Comparison of ENCODE assay signal across 8 mouse cellular contexts in the genomic region with DNA sequence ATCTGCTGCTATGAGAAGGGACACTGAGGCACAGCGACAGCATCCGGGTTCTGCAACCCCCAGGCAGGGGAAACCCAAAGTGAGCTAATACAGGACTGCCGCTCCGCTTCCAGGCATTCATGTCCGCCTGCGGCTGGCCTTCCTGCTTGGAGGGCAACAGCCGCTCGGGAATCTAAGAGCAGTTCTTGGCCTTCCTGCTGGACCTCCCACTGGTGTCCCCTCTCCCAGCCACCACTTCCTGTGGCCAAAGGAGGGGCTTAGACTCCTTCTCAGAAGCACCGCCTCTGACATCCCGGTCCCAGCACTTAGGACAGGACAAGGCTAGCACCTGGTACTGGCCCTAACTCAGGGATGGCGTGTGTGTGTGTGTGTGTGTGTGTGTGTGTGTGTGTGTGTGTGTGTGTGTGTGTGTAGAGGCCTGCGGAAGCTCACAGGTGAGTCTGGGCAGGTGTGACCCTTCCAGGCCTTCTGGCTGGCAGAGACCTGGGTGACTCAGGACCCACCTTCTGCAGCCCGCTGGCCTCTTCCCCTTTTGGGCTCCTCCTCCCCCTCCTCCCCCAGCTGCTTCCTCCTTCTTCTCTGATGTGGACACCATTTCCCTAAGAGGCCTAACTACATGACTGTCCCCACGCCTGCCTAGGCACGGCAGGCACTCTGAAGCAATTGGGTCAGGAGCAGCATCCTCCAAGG. TPM values are rescaled to one million over a fixed set of nuclear protein-coding genes. Genes with fewer than 3 reads are reported as not detected.
A peak's percentile ranks its signal among the peaks of the same experiment; 100 is the strongest.
DNase-seq lines count a peak whose midpoint lies in the region; ATAC-seq and TF ChIP-seq lines count a peak whose summit lies in the region.

No protein-coding gene starts in this region.

- WGBS in heart, postnatal 0 days: 49% methylated on average over 15 of the region's 15 CpGs

- ATAC-seq in heart, postnatal 0 days (ENCODE audit: insufficient read depth, low read depth): peak; percentile 21

- TF ChIP-seq POLR2A in bone marrow macrophage, adult 2 months (IDR thresholded peaks at IDR 0.05; ENCODE audit: borderline replicate concordance, low read depth, low read length): no peak

- no peaks in the 10 kb centered on the region for H3K27me3 ChIP-seq in heart, postnatal 0 days (ENCODE audit: control insufficient read depth, insufficient read depth, low read length)
- no peaks in the 10 kb centered on the region for H3K27me3 ChIP-seq in megakaryocyte, embryonic 14.5 days (replicated peaks)

- peak overlapping the region; percentile 2; the same call in 1 of the 2 replicates for H3K9ac ChIP-seq in heart, postnatal 0 days (replicated peaks; ENCODE audit: low read depth, low read length)

- peak; percentile 43; the same call in 1 of the 2 replicates for TF ChIP-seq EP300 in heart, postnatal 0 days (IDR thresholded peaks at IDR 0.05; ENCODE audit: low read depth)

- peak overlapping the region; percentile 55 for H3K4me3 ChIP-seq in bone marrow macrophage, adult 2 months (ENCODE audit: insufficient read depth, low read length)
- H3K4me3 ChIP-seq in heart, postnatal 0 days (ENCODE audit: low read depth, low read length): 0 out of 2 replicates have a peak overlapping the region, but pooled peaks have one; percentile 1
- peak overlapping the region; percentile 86 for H3K4me3 ChIP-seq in megakaryocyte, embryonic 14.5 days (replicated peaks)

- peak overlapping the region; percentile 40 for H3K4me2 ChIP-seq in heart, postnatal 0 days (ENCODE audit: low read depth, low read length)

- peak; percentile 68 for DNase-seq in adrenal gland, postnatal 14 days
- no peak for DNase-seq in adrenal gland, adult 18-20 months (ENCODE audit: low spot score in 2 of 2)
- DNase-seq in heart, postnatal 0 days (ENCODE audit: low spot score): peak; percentile 76
- DNase-seq in kidney, postnatal 14 days: peak; percentile 84
- no peak for DNase-seq in ovary, postnatal 10 days (ENCODE audit: low spot score)
- no peak for DNase-seq in right cerebral cortex, postnatal 25 days

- peaks cover 14% of the 10 kb centered on the region for H3K36me3 ChIP-seq in heart, postnatal 0 days (replicated peaks; ENCODE audit: control insufficient read depth, insufficient read depth, low read length)
- H3K36me3 ChIP-seq in megakaryocyte, embryonic 14.5 days (replicated peaks; ENCODE audit: low read length): peaks cover 87% of the 10 kb centered on the region

- H3K9me3 ChIP-seq in heart, postnatal 0 days (replicated peaks; ENCODE audit: control insufficient read depth, low read length): no peaks in the 10 kb centered on the region
- no peaks in the 10 kb centered on the region for H3K9me3 ChIP-seq in megakaryocyte, embryonic 14.5 days

- peak overlapping the region; percentile 91 for H3K27ac ChIP-seq in bone marrow macrophage, adult 2 months (ENCODE audit: insufficient read depth, low read depth, low read length)
- peak overlapping the region; percentile 94 for H3K27ac ChIP-seq in heart, postnatal 0 days (ENCODE audit: low read depth)

- peaks cover 73% of the 10 kb centered on the region for H3K4me1 ChIP-seq in bone marrow macrophage, adult 2 months (ENCODE audit: control insufficient read depth, insufficient read depth, low read length)
- H3K4me1 ChIP-seq in heart, postnatal 0 days (ENCODE audit: control insufficient read depth, insufficient read depth): peaks cover 71% of the 10 kb centered on the region
- H3K4me1 ChIP-seq in megakaryocyte, embryonic 14.5 days: peaks cover 93% of the 10 kb centered on the region

- no peak for TF ChIP-seq CTCF in bone marrow macrophage, adult 2 months (IDR thresholded peaks at IDR 0.05; ENCODE audit: low read depth, low read length)
- TF ChIP-seq CTCF in heart, postnatal 0 days (IDR thresholded peaks at IDR 0.05; ENCODE audit: low read depth): no peak

RNA-seq across cellular contexts. Expression of a gene that starts 6.3 kb away (rescaled TPM):
- 249 and 284 TPM in 2 replicates for total RNA-seq in adrenal gland, postnatal 14 days (2021)
- total RNA-seq in adrenal gland, adult 18-20 months (2021): 100 to 1,000 TPM; 238 to 263 TPM
- 994 and 1,017 TPM in 2 replicates for polyA plus RNA-seq in bone marrow macrophage, adult 2 months (2012; ENCODE audit: insufficient read depth, insufficient read length, missing spikeins)
- 472 and 473 TPM in 2 replicates for total RNA-seq in heart, postnatal 0 days (2014; rRNA removed; ENCODE audit: low replicate concordance)
- 291 and 295 TPM in 2 replicates for polyA plus RNA-seq in heart, postnatal 0 days (2015; fragmentation: Nextera tagmentation; extraction: Ambion mirVana)
- 1,319 and 1,886 TPM in 2 replicates for polyA plus RNA-seq in megakaryocyte, embryonic 14.5 days (2012; ENCODE audit: insufficient read depth, low replicate concordance)

RNA-seq across cellular contexts. Expression of a gene that starts 19.8 kb away (rescaled TPM):
- total RNA-seq in adrenal gland, postnatal 14 days (2021): 8.3 and 8.7 TPM in 2 replicates
- 1 to 10 TPM; 5.1 to 6.3 TPM for total RNA-seq in adrenal gland, adult 18-20 months (2021)
- polyA plus RNA-seq in bone marrow macrophage, adult 2 months (2012; ENCODE audit: insufficient read depth, insufficient read length, missing spikeins): not detected in 2 replicates
- total RNA-seq in heart, postnatal 0 days (2014; rRNA removed; ENCODE audit: low replicate concordance): 21.0 and 34.9 TPM in 2 replicates
- polyA plus RNA-seq in heart, postnatal 0 days (2015; fragmentation: Nextera tagmentation; extraction: Ambion mirVana): 8.9 and 9.1 TPM in 2 replicates
- polyA plus RNA-seq in megakaryocyte, embryonic 14.5 days (2012; ENCODE audit: insufficient read depth, low replicate concordance): not detected in 2 replicates

RNA-seq across cellular contexts. Expression of a gene that starts 40.5 kb away (rescaled TPM):
- 4.9 and 85.2 TPM in 2 replicates for total RNA-seq in adrenal gland, postnatal 14 days (2021)
- under 1 TPM; 0.33 to 0.64 TPM for total RNA-seq in adrenal gland, adult 18-20 months (2021)
- not detected in 2 replicates for polyA plus RNA-seq in bone marrow macrophage, adult 2 months (2012; ENCODE audit: insufficient read depth, insufficient read length, missing spikeins)
- 8.9 and 16.9 TPM in 2 replicates for total RNA-seq in heart, postnatal 0 days (2014; rRNA removed; ENCODE audit: low replicate concordance)
- polyA plus RNA-seq in heart, postnatal 0 days (2015; fragmentation: Nextera tagmentation; extraction: Ambion mirVana): 2.7 and 4.0 TPM in 2 replicates
- polyA plus RNA-seq in megakaryocyte, embryonic 14.5 days (2012; ENCODE audit: insufficient read depth, low replicate concordance): not detected in 2 replicates

RNA-seq across cellular contexts. Expression of a gene that starts 41.4 kb away (rescaled TPM):
- total RNA-seq in adrenal gland, postnatal 14 days (2021): 42.1 and 43.1 TPM in 2 replicates
- total RNA-seq in adrenal gland, adult 18-20 months (2021): 10 to 100 TPM; 38.0 to 41.1 TPM
- polyA plus RNA-seq in bone marrow macrophage, adult 2 months (2012; ENCODE audit: insufficient read depth, insufficient read length, missing spikeins): 8.2 and 8.6 TPM in 2 replicates
- total RNA-seq in heart, postnatal 0 days (2014; rRNA removed; ENCODE audit: low replicate concordance): 22.3 and 31.2 TPM in 2 replicates
- 28.6 and 33.6 TPM in 2 replicates for polyA plus RNA-seq in heart, postnatal 0 days (2015; fragmentation: Nextera tagmentation; extraction: Ambion mirVana)
- polyA plus RNA-seq in megakaryocyte, embryonic 14.5 days (2012; ENCODE audit: insufficient read depth, low replicate concordance): 32.1 and 34.9 TPM in 2 replicates

RNA-seq across cellular contexts. Expression of a gene that starts 48.2 kb away (rescaled TPM):
- total RNA-seq in adrenal gland, postnatal 14 days (2021): 1.4 and 1.6 TPM in 2 replicates
- 1 to 10 TPM; 1.4 to 1.7 TPM for total RNA-seq in adrenal gland, adult 18-20 months (2021)
- polyA plus RNA-seq in bone marrow macrophage, adult 2 months (2012; ENCODE audit: insufficient read depth, insufficient read length, missing spikeins): 0.29 and 0.59 TPM in 2 replicates
- 0.65 and 0.66 TPM in 2 replicates for total RNA-seq in heart, postnatal 0 days (2014; rRNA removed; ENCODE audit: low replicate concordance)
- polyA plus RNA-seq in heart, postnatal 0 days (2015; fragmentation: Nextera tagmentation; extraction: Ambion mirVana): 0.29 and 0.44 TPM in 2 replicates
- polyA plus RNA-seq in megakaryocyte, embryonic 14.5 days (2012; ENCODE audit: insufficient read depth, low replicate concordance): 0.31 TPM in 1 of 2 replicates, not detected in the other

Comparison
In these comparisons a context has a peak if more than half of its experiments do, and no peak if none do; other contexts are left out.
1. DNase-seq: peak in adrenal gland, postnatal 14 days (single experiment), heart, postnatal 0 days (single experiment) and kidney, postnatal 14 days (single experiment); none in adrenal gland, adult 18-20 months (0 of 2), ovary, postnatal 10 days (single experiment) and right cerebral cortex, postnatal 25 days (single experiment).
2. H3K4me3 ChIP-seq: peak in every context shown above with its lines; median percentile 86 in megakaryocyte, embryonic 14.5 days; 55 in bone marrow macrophage, adult 2 months; 1 in heart, postnatal 0 days.